9 mouse cellular contexts compared by ENCODE assay signal in the genomic region with DNA sequence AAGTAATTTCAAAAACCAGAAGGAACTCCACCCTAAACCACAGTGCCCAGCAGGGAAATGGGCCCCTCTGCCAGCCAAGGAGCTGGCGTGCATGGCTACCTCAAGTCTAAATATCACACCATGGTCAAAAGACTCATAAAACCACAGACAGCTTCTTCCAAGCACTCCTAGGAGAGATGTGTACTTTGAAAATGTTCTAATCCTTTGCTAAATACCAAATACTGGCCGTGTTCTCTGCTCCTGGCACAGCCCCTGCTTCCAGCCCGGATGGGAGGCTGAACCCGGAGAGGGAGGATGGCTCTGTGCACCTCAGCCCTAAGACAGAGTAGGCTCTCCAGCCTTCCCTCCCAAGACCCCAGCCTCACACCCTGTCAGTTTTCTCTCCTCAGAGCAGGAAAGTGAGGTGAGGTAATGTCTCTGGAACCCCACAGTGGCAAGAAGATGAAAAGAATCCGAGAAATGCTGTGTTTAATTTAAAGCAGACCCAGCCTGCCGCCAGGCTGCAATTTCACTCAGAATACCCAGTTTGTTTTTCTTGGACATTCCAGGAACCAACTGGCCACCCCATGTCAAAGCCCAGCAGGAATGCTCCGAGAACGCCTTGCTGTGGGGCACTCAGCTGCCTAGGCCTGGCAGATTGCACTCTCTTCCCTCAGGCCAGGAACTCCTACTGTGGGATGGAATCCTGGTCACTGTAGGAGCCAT.
DNase-seq lines count a peak whose midpoint lies in the region; ATAC-seq lines count a peak whose summit lies in the region.
"Had no signal": no experiment of that assay in that cellular context is flagged by ENCODE, and none has a peak within 500 bp of the region (broad histone marks: within the 10 kb centered on the region; RNA-seq: fewer than 3 reads in every experiment).

No protein-coding gene starts in this region.

- peak overlapping the region; percentile 24; the same call in 1 of the 2 replicates for H3K27ac ChIP-seq in kidney, embryonic 14.5 days (ENCODE audit: low read depth, low read length)
- H3K27ac ChIP-seq in hindbrain, embryonic 12.5 days = peak overlapping the region; percentile 73

- H3K36me3 ChIP-seq in kidney, embryonic 14.5 days (ENCODE audit: control insufficient read depth, insufficient read depth, low read length) = no peaks in the 10 kb centered on the region
- H3K36me3 ChIP-seq in hindbrain, embryonic 12.5 days = no peaks in the 10 kb centered on the region

- no peaks in the 10 kb centered on the region for H3K27me3 ChIP-seq in kidney, embryonic 14.5 days (ENCODE audit: control insufficient read depth, insufficient read depth, low read length)
- H3K27me3 ChIP-seq in hindbrain, embryonic 12.5 days = no peaks in the 10 kb centered on the region

- no peak overlapping the region for H3K9ac ChIP-seq in kidney, embryonic 14.5 days (ENCODE audit: low read depth, low read length)
- H3K9ac ChIP-seq in hindbrain, embryonic 12.5 days = no peak overlapping the region

- WGBS in kidney, embryonic 14.5 days = 23% methylated on average over 8 of the region's 8 CpGs
- 46% methylated on average over 8 of the region's 8 CpGs for WGBS in hindbrain, embryonic 12.5 days

- peaks cover 9% of the 10 kb centered on the region for H3K4me1 ChIP-seq in kidney, embryonic 14.5 days (ENCODE audit: control insufficient read depth, insufficient read depth, low read length)
- H3K4me1 ChIP-seq in hindbrain, embryonic 12.5 days = peaks cover 28% of the 10 kb centered on the region

- DNase-seq in kidney, adult 18-20 months = no peak
- peak; percentile 79 for DNase-seq in embryo, embryonic 11 days
- DNase-seq in lung, postnatal 36 days = peak; percentile 26
- DNase-seq in right cerebral cortex, postnatal 36 days (ENCODE audit: low spot score in 2 of 2) = no peak
- no peak for DNase-seq in frontal cortex, postnatal 36 days (ENCODE audit: low spot score in 2 of 2)
- DNase-seq in thymus, adult 18-20 months = no peak

- H3K9me3 ChIP-seq in kidney, embryonic 14.5 days (ENCODE audit: control insufficient read depth, low read length) = no peaks in the 10 kb centered on the region
- no peaks in the 10 kb centered on the region for H3K9me3 ChIP-seq in hindbrain, embryonic 12.5 days (replicated peaks)
- H3K9me3 ChIP-seq: megakaryocyte, embryonic 14.5 days had no signal

- no peak overlapping the region for H3K4me2 ChIP-seq in kidney, embryonic 14.5 days (replicated peaks; ENCODE audit: low read depth, low read length)
- H3K4me2 ChIP-seq in hindbrain, embryonic 12.5 days (replicated peaks) = no peak overlapping the region

- peak; percentile 65; the same call in 1 of the 2 replicates for ATAC-seq in kidney, embryonic 14.5 days (ENCODE audit: low FRiP score, low TSS enrichment)
- no peak for ATAC-seq in hindbrain, embryonic 12.5 days (ENCODE audit: low FRiP score)

- H3K4me3 ChIP-seq in kidney, embryonic 14.5 days (ENCODE audit: low read length) = no peak overlapping the region
- no peak overlapping the region for H3K4me3 ChIP-seq in hindbrain, embryonic 12.5 days
- H3K4me3 ChIP-seq: megakaryocyte, embryonic 14.5 days had no signal

Comparison
In these comparisons a context has a peak if more than half of its experiments do, and no peak if none do; other contexts are left out.
1. DNase-seq: peak in embryo, embryonic 11 days (single experiment) and lung, postnatal 36 days (single experiment); none in kidney, adult 18-20 months (single experiment), right cerebral cortex, postnatal 36 days (0 of 2), frontal cortex, postnatal 36 days (0 of 2) and thymus, adult 18-20 months (0 of 2).